Mouse (Mus musculus): Measurements from ENCODE around the gene Bdh2.

GRCm38 (mm10) chr3:135289148-135289547 lies 8.1 kb downstream of the Bdh2 start:
- TF ChIP-seq POU5F1 (IDR thresholded peaks at IDR 0.05; ENCODE audit: borderline replicate concordance, low read length) (no peak), CTCF (conservative IDR thresholded peaks at IDR 0.05; ENCODE audit: low read length) (no peak), NANOG (IDR thresholded peaks at IDR 0.05; ENCODE audit: borderline replicate concordance, low read length) (no peak)

All from E14TG2a.4 (cell line).